Mouse (Mus musculus): ENCODE data around the gene Fank1. TPM values are rescaled to one million over a fixed set of nuclear protein-coding genes. Genes with fewer than 3 reads are reported as not detected.

Gene Fank1
- polyA plus RNA-seq, 2 experiments, result 0.04 TPM; not detected in 1

DNA sequence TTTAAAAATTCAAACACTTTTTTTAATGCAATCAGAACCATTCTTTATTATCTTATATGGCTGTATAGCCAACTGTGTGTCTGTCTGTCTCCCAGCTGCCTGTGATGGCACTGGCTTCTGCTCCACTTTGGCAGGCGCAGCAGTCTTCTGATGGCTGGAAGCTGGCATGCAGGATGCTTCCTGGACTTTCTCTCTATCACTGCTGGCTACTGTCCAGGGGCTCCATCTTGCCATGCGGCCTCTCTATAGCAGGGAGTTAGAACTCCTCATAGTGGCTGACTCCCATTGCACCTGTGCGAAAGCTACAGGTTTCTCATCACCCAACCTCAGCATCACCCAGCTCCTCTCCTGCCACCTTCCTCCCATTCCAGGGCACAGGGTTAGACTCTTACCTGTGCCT lies 81.8 kb downstream of the Fank1 start:
- Histone ChIP-seq H3K27me3 (ENCODE audit: control insufficient read depth, insufficient read depth, low read length) (no peaks in the 10 kb centered on the region), H3K27ac (no peak overlapping the region), H3K4me3 (ENCODE audit: insufficient read depth in 1 of 2, low read depth in 2 of 2, low read length in 2 of 2) (no peak overlapping the region), H3K4me2 (ENCODE audit: low read depth) (no peak overlapping the region), H3K36me3 (replicated peaks; ENCODE audit: control insufficient read depth, insufficient read depth, low read depth) (no peaks in the 10 kb centered on the region), H3K4me1 (replicated peaks; ENCODE audit: control insufficient read depth in 2 of 2, insufficient read depth in 2 of 2, low read length in 1 of 2) (no peaks in the 10 kb centered on the region), H3K9me3 (ENCODE audit: control insufficient read depth, low read length) (no peaks in the 10 kb centered on the region), H3K9ac (replicated peaks) (no peak overlapping the region)
- ATAC-seq (ENCODE audit: insufficient read depth), result no peak
- WGBS (ENCODE audit: insufficient replicate concordance), result 60% methylated on average over 3 of the region's 3 CpGs
- TF ChIP-seq CTCF (IDR thresholded peaks at IDR 0.05; ENCODE audit: low read depth), result no peak
- DNase-seq (ENCODE audit: low read depth in 3 of 3, low spot score in 3 of 3), result no peak

DNA sequence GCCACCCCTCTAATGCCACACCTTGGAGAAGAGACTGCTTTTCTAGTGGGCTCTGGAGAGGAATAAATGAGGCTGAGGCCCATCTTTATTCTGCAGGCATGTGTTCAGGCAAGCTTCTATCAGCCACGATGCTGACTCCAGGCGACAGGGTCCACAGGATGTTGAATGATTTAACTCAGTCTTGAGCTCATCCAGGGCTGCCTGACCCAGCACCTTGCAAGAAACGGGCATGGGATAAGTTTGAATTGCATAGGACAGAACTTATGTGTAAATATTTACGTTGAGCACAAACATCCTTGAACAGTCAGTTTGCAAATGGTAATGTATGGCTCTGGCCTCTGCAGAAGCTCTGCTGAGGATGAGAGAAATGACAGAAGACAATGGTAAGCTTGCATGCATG lies 82.9 kb downstream of the Fank1 start:
- 45% methylated on average over 4 of the region's 4 CpGs for WGBS (ENCODE audit: insufficient replicate concordance)

DNA sequence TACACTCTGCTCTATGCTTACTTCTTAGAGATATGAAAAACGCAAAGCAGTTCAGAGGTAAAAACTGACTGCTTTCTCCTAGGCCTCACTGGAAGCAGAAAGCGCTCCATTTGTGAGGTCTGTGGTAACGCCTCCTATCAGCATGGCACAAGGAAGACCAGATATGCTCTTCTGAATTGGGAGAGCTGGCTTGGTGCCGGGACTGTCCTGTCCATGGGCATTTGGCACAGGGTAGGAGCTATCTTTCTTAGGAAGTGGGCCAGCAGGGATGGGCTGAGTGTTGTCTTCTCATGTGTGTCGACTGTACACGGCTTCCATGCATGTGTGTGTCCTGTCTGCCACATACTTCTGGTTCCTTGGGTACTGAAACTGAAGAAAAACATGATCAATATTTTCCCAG lies 85.6 kb downstream of the Fank1 start:
- Histone ChIP-seq H3K9me3 (ENCODE audit: control insufficient read depth, low read length) (no peaks in the 10 kb centered on the region), H3K36me3 (replicated peaks; ENCODE audit: control insufficient read depth, insufficient read depth, low read depth) (no peaks in the 10 kb centered on the region), H3K27ac (no peak overlapping the region), H3K27me3 (ENCODE audit: control insufficient read depth, insufficient read depth, low read length) (no peaks in the 10 kb centered on the region), H3K9ac (replicated peaks) (no peak overlapping the region), H3K4me1 (replicated peaks; ENCODE audit: control insufficient read depth in 2 of 2, insufficient read depth in 2 of 2, low read length in 1 of 2) (no peaks in the 10 kb centered on the region), H3K4me2 (ENCODE audit: low read depth) (no peak overlapping the region), H3K4me3 (ENCODE audit: insufficient read depth in 1 of 2, low read depth in 2 of 2, low read length in 2 of 2) (no peak overlapping the region)
- 70% methylated on average over 6 of the region's 6 CpGs for WGBS (ENCODE audit: insufficient replicate concordance)
- TF ChIP-seq EP300 (IDR thresholded peaks at IDR 0.05; ENCODE audit: low read depth) (no peak), CTCF (IDR thresholded peaks at IDR 0.05; ENCODE audit: low read depth) (no peak)
- DNase-seq (ENCODE audit: low read depth in 3 of 3, low spot score in 3 of 3) (no peak), ATAC-seq (ENCODE audit: insufficient read depth) (no peak)

More for the DNA sequence above, 82.9 kb downstream of the Fank1 start:
- ATAC-seq (ENCODE audit: insufficient read depth) (no peak), DNase-seq (ENCODE audit: low read depth in 3 of 3, low spot score in 3 of 3) (no peak)
- Histone ChIP-seq H3K36me3 (replicated peaks; ENCODE audit: control insufficient read depth, insufficient read depth, low read depth) (no peaks in the 10 kb centered on the region), H3K4me3 (ENCODE audit: insufficient read depth in 1 of 2, low read depth in 2 of 2, low read length in 2 of 2) (no peak overlapping the region), H3K4me2 (ENCODE audit: low read depth) (no peak overlapping the region), H3K9ac (replicated peaks) (no peak overlapping the region), H3K4me1 (replicated peaks; ENCODE audit: control insufficient read depth in 2 of 2, insufficient read depth in 2 of 2, low read length in 1 of 2) (no peaks in the 10 kb centered on the region), H3K9me3 (ENCODE audit: control insufficient read depth, low read length) (no peaks in the 10 kb centered on the region), H3K27me3 (ENCODE audit: control insufficient read depth, insufficient read depth, low read length) (no peaks in the 10 kb centered on the region), H3K27ac (no peak overlapping the region)
- TF ChIP-seq EP300 (IDR thresholded peaks at IDR 0.05; ENCODE audit: low read depth) (no peak), CTCF (IDR thresholded peaks at IDR 0.05; ENCODE audit: low read depth) (no peak)

DNA sequence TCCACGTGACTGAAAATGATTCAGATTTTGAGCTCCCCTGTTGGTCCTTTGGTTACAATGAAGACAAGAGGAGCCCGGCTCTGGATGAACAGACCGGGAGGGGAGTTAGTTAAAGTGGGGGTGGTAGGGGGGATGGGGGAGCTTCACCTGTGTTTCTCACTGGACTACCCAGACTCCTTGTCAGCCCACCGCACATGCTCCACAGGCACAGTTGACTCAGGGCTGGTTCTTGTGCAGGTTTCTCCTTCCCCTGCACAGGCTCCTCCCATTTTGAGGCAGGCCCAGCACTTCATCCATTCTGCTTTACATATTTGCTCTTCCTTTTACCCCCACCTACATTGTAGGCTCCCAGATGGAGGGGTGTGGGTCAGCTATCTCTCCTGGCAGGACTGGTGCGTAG lies 86.1 kb downstream of the Fank1 start:
- Histone ChIP-seq H3K4me3 (ENCODE audit: insufficient read depth in 1 of 2, low read depth in 2 of 2, low read length in 2 of 2) (no peak overlapping the region), H3K4me2 (ENCODE audit: low read depth) (no peak overlapping the region), H3K36me3 (replicated peaks; ENCODE audit: control insufficient read depth, insufficient read depth, low read depth) (no peaks in the 10 kb centered on the region), H3K9ac (replicated peaks) (no peak overlapping the region), H3K27ac (no peak overlapping the region), H3K9me3 (ENCODE audit: control insufficient read depth, low read length) (no peaks in the 10 kb centered on the region), H3K4me1 (replicated peaks; ENCODE audit: control insufficient read depth in 2 of 2, insufficient read depth in 2 of 2, low read length in 1 of 2) (no peaks in the 10 kb centered on the region), H3K27me3 (ENCODE audit: control insufficient read depth, insufficient read depth, low read length) (no peaks in the 10 kb centered on the region)
- WGBS (ENCODE audit: insufficient replicate concordance), result 68% methylated on average over 5 of the region's 5 CpGs
- ATAC-seq (ENCODE audit: insufficient read depth) (no peak), DNase-seq (ENCODE audit: low read depth in 3 of 3, low spot score in 3 of 3) (no peak)
- TF ChIP-seq EP300 (IDR thresholded peaks at IDR 0.05; ENCODE audit: low read depth) (no peak), CTCF (IDR thresholded peaks at IDR 0.05; ENCODE audit: low read depth) (no peak)

DNA sequence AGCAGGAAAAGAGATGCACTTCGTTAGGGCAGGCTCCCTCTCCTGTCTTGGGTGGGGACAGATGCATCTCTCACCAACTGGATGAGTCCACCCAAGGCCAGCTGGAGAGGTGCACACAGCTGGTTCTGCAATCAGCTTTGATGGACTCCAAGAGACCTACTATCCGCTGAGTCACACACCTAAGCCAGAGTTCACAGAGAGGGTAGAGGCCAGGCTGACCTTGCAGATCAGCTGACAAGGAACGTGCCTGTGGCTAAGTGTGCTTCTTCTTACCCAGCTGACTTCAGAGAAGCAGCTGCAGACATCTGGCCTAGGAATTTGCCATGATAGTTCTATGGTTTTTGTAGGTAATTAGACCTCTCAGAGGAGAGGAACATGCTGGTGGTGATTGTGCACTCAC lies 86.5 kb downstream of the Fank1 start:
- no peak overlapping the region for H3K4me3 ChIP-seq (ENCODE audit: insufficient read depth in 1 of 2, low read depth in 2 of 2, low read length in 2 of 2)
- TF ChIP-seq CTCF (IDR thresholded peaks at IDR 0.05; ENCODE audit: low read depth) (no peak), EP300 (IDR thresholded peaks at IDR 0.05; ENCODE audit: low read depth) (no peak)
- no peak overlapping the region for H3K9ac ChIP-seq (replicated peaks)
- WGBS (ENCODE audit: insufficient replicate concordance), result 60% methylated on average over 3 of the region's 3 CpGs
- H3K36me3 ChIP-seq (replicated peaks; ENCODE audit: control insufficient read depth, insufficient read depth, low read depth), result no peaks in the 10 kb centered on the region
- no peaks in the 10 kb centered on the region for H3K27me3 ChIP-seq (ENCODE audit: control insufficient read depth, insufficient read depth, low read length)
- H3K27ac ChIP-seq, result no peak overlapping the region
- no peak overlapping the region for H3K4me2 ChIP-seq (ENCODE audit: low read depth)
- DNase-seq (ENCODE audit: low read depth in 3 of 3, low spot score in 3 of 3) (no peak), ATAC-seq (ENCODE audit: insufficient read depth) (no peak)
- H3K9me3 ChIP-seq (ENCODE audit: control insufficient read depth, low read length), result no peaks in the 10 kb centered on the region
- no peaks in the 10 kb centered on the region for H3K4me1 ChIP-seq (replicated peaks; ENCODE audit: control insufficient read depth in 2 of 2, insufficient read depth in 2 of 2, low read length in 1 of 2)
